Mouse (Mus musculus): ENCODE measurements around the gene Htra2. TPM values are rescaled to one million over a fixed set of nuclear protein-coding genes. Genes with fewer than 3 reads are reported as not detected.

Htra2 gene
- polyA plus RNA-seq, 1 experiment: 58.2 TPM

- Histone ChIP-seq H3K27me3 (ENCODE audit: control insufficient read depth, insufficient read depth, low read length) (peaks cover 3% of the 10 kb centered on the region; the same call in 1 of the 2 replicates), H3K27ac (ENCODE audit: insufficient read depth, low read length) (no peak overlapping the region), H3K4me1 (ENCODE audit: control insufficient read depth, insufficient read depth, low read length) (no peaks in the 10 kb centered on the region), H3K4me3 (replicated peaks; ENCODE audit: insufficient read depth, low read depth, low read length) (no peak overlapping the region)
- WGBS: 69% methylated on average over 8 of the region's 8 CpGs
- DNase-seq: no peak
- TF ChIP-seq CTCF (IDR thresholded peaks at IDR 0.05; ENCODE audit: borderline replicate concordance, insufficient read depth, low read depth, low read length): no peak
- no peak for TF ChIP-seq POLR2A (IDR thresholded peaks at IDR 0.05; ENCODE audit: borderline replicate concordance, insufficient read depth, low read length)
These were observed 27.8 kb downstream of the Htra2 start for GRCm38 (mm10) chr6:83027293-83027692.

DNA sequence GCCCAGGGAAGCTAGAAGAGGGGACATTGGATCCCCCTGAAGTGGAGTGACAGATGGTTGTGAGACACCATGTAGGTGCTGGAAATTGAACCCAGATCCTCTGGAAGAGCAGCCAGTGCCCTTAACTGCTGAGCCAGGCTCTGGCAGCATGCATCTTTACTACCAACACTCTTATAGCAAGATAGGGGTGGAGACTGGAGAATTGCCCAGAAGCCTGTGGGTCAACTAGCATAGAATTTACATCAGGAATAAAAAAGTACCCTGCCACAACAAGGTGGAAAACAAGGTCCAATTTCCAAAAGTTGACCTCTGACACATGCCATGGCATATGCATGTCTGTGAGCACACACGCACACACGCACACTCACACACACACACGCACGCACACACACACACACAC, 29.9 kb downstream of the Htra2 start:
- no peak overlapping the region for H3K27ac ChIP-seq (ENCODE audit: insufficient read depth, low read length)
- WGBS: 87% methylated on average over 4 of the region's 4 CpGs
- no peak for TF ChIP-seq POLR2A (IDR thresholded peaks at IDR 0.05; ENCODE audit: borderline replicate concordance, insufficient read depth, low read length)
- no peak for TF ChIP-seq CTCF (IDR thresholded peaks at IDR 0.05; ENCODE audit: borderline replicate concordance, insufficient read depth, low read depth, low read length)
- no peak for DNase-seq
- H3K4me3 ChIP-seq (replicated peaks; ENCODE audit: insufficient read depth, low read depth, low read length): no peak overlapping the region
- H3K27me3 ChIP-seq (ENCODE audit: control insufficient read depth, insufficient read depth, low read length): no peaks in the 10 kb centered on the region
- no peaks in the 10 kb centered on the region for H3K4me1 ChIP-seq (ENCODE audit: control insufficient read depth, insufficient read depth, low read length)

GRCm38 (mm10) chr6:83024421-83024820, 30.7 kb downstream of the Htra2 start:
- H3K27ac ChIP-seq (ENCODE audit: insufficient read depth, low read length): no peak overlapping the region
- DNase-seq: no peak
- WGBS: 65% methylated on average over 4 of the region's 4 CpGs
- TF ChIP-seq CTCF (IDR thresholded peaks at IDR 0.05; ENCODE audit: borderline replicate concordance, insufficient read depth, low read depth, low read length) (no peak), POLR2A (IDR thresholded peaks at IDR 0.05; ENCODE audit: borderline replicate concordance, insufficient read depth, low read length) (no peak)
- H3K27me3 ChIP-seq (ENCODE audit: control insufficient read depth, insufficient read depth, low read length): no peaks in the 10 kb centered on the region
- no peaks in the 10 kb centered on the region for H3K4me1 ChIP-seq (ENCODE audit: control insufficient read depth, insufficient read depth, low read length)
- H3K4me3 ChIP-seq (replicated peaks; ENCODE audit: insufficient read depth, low read depth, low read length): no peak overlapping the region

GRCm38 (mm10) chr6:83023786-83024185, 31.3 kb downstream of the Htra2 start:
- H3K27ac ChIP-seq (ENCODE audit: insufficient read depth, low read length): no peak overlapping the region
- TF ChIP-seq POLR2A (IDR thresholded peaks at IDR 0.05; ENCODE audit: borderline replicate concordance, insufficient read depth, low read length): no peak
- no peak for TF ChIP-seq CTCF (IDR thresholded peaks at IDR 0.05; ENCODE audit: borderline replicate concordance, insufficient read depth, low read depth, low read length)
- no peaks in the 10 kb centered on the region for H3K27me3 ChIP-seq (ENCODE audit: control insufficient read depth, insufficient read depth, low read length)
- no peak overlapping the region for H3K4me3 ChIP-seq (replicated peaks; ENCODE audit: insufficient read depth, low read depth, low read length)
- DNase-seq: no peak
- H3K4me1 ChIP-seq (ENCODE audit: control insufficient read depth, insufficient read depth, low read length): no peaks in the 10 kb centered on the region
- WGBS: 98% methylated on average over 2 of the region's 2 CpGs

- no peaks in the 10 kb centered on the region for H3K27me3 ChIP-seq (ENCODE audit: control insufficient read depth, insufficient read depth, low read length)
- DNase-seq: no peak
- H3K4me3 ChIP-seq (replicated peaks; ENCODE audit: insufficient read depth, low read depth, low read length): no peak overlapping the region
- no peak overlapping the region for H3K27ac ChIP-seq (ENCODE audit: insufficient read depth, low read length)
- WGBS: 86% methylated on average over 9 of the region's 9 CpGs
- H3K4me1 ChIP-seq (ENCODE audit: control insufficient read depth, insufficient read depth, low read length): no peaks in the 10 kb centered on the region
- TF ChIP-seq CTCF (IDR thresholded peaks at IDR 0.05; ENCODE audit: borderline replicate concordance, insufficient read depth, low read depth, low read length): no peak
- no peak for TF ChIP-seq POLR2A (IDR thresholded peaks at IDR 0.05; ENCODE audit: borderline replicate concordance, insufficient read depth, low read length)
These were observed 32.1 kb downstream of the Htra2 start for GRCm38 (mm10) chr6:83023008-83023407.

DNA sequence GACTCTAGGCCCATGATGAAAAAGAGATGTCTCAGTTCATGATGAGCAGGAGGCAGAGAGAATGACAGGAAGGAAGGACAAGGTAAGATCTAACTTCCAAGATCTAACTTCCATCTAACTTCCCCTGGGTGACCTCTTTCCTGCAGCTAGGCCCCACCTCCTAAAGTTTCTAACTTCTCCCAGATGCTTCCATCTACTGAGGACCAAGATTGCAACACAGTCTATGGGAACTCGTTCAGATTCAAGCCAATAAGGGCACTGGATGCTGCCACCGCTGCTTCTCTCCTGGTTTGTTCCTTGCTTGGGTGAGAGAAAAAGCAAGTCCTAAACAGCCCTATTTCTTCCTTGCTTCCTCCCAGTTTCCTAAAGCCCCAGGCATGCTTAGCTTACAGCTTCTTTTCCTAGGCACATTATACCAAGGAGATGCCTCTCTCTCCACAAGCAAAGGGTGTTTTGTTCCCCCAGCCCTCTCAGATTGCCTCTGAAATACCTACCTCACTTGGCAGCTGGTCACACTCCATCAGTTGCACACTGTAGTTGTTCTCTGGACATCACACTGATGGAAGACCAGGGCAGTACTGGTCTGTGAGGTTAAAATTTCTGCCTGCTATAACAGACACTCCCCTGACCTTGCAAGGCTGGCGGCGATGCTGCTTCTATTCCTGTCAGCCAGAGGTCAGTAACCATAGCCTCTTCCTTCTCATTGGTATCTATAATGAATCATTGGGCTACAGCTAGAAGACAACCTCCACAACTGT, 34.1 kb downstream of the Htra2 start:
- no peak for DNase-seq
- TF ChIP-seq CTCF (IDR thresholded peaks at IDR 0.05; ENCODE audit: borderline replicate concordance, insufficient read depth, low read depth, low read length) (no peak), POLR2A (IDR thresholded peaks at IDR 0.05; ENCODE audit: borderline replicate concordance, insufficient read depth, low read length) (no peak)
- 80% methylated on average over 4 of the region's 4 CpGs for WGBS
- H3K27me3 ChIP-seq (ENCODE audit: control insufficient read depth, insufficient read depth, low read length): no peaks in the 10 kb centered on the region
- H3K4me3 ChIP-seq (replicated peaks; ENCODE audit: insufficient read depth, low read depth, low read length): no peak overlapping the region
- H3K4me1 ChIP-seq (ENCODE audit: control insufficient read depth, insufficient read depth, low read length): no peaks in the 10 kb centered on the region
- H3K27ac ChIP-seq (ENCODE audit: insufficient read depth, low read length): no peak overlapping the region

DNA sequence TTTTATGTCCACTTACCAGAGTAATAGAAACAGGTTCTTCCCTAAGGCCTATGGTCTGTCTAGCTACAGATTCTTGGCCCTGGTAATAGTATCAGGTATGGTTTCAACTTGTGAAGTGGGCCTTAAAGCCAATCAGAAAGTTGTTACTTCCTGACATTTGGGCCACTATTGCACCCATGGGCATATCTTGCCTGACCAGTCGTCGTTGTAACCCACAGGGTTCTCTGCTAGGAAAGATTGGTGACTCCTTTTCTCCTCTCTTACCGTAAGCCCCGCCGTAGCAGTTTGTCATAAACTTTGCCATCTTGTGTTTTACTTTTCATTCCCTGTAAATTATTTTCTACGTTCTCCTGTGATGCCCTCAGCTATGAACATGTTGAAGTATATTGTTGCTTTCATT, 35.0 kb downstream of the Htra2 start:
- no peak for DNase-seq
- TF ChIP-seq POLR2A (IDR thresholded peaks at IDR 0.05; ENCODE audit: borderline replicate concordance, insufficient read depth, low read length) (no peak), CTCF (IDR thresholded peaks at IDR 0.05; ENCODE audit: borderline replicate concordance, insufficient read depth, low read depth, low read length) (no peak)
- H3K4me3 ChIP-seq (replicated peaks; ENCODE audit: insufficient read depth, low read depth, low read length): no peak overlapping the region
- no peaks in the 10 kb centered on the region for H3K27me3 ChIP-seq (ENCODE audit: control insufficient read depth, insufficient read depth, low read length)
- no peak overlapping the region for H3K27ac ChIP-seq (ENCODE audit: insufficient read depth, low read length)
- 94% methylated on average over 6 of the region's 6 CpGs for WGBS
- H3K4me1 ChIP-seq (ENCODE audit: control insufficient read depth, insufficient read depth, low read length): no peaks in the 10 kb centered on the region

GRCm38 (mm10) chr6:83019044-83019443, 36.0 kb downstream of the Htra2 start:
- DNase-seq: no peak
- H3K4me1 ChIP-seq (ENCODE audit: control insufficient read depth, insufficient read depth, low read length): no peaks in the 10 kb centered on the region
- 68% methylated on average over 3 of the region's 3 CpGs for WGBS

More at GRCm38 (mm10) chr6:83019044-83019443, 36.0 kb downstream of the Htra2 start:
- H3K27ac ChIP-seq (ENCODE audit: insufficient read depth, low read length): no peak overlapping the region
- H3K27me3 ChIP-seq (ENCODE audit: control insufficient read depth, insufficient read depth, low read length): no peaks in the 10 kb centered on the region
- TF ChIP-seq POLR2A (IDR thresholded peaks at IDR 0.05; ENCODE audit: borderline replicate concordance, insufficient read depth, low read length) (no peak), CTCF (IDR thresholded peaks at IDR 0.05; ENCODE audit: borderline replicate concordance, insufficient read depth, low read depth, low read length) (no peak)
- no peak overlapping the region for H3K4me3 ChIP-seq (replicated peaks; ENCODE audit: insufficient read depth, low read depth, low read length)
